Mouse (Mus musculus) heart, postnatal 0 days (tissue): ENCODE results near the gene Wnt9b.

ENCODE experiments used
- CTCF ChIP-seq: IDR thresholded peaks from 2 replicates; pipeline ENCODE4 v1.5.1; 2016; ENCODE audit warnings: antibody characterized with exemption, control low read depth, low read depth
- EP300 ChIP-seq: IDR thresholded peaks from 2 replicates; pipeline ENCODE4 v1.6.1; 2016; ENCODE audit warnings: antibody characterized with exemption, low read depth

DNA sequence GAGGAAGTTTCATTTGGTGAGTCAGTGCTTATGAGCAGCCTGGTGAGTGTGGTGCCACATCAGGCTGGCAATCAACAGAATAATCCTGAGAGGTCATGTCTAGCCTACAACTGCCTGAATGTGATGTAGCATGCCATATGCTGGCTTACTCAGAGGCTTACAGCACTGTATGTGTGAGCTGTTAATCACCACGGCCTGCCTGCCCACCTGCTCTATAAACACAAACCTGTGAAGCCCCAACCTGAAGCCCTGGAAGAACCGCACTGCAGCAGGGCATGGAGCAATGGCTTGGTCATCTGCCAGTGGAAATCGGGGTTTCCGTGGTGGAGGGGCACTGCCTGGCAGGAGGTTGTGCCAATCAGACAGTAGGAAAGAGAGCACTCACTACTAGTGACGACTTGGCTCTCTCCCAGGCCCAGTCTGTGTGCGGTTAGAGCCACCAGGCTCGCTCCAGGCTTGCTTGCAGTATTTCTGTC lies 64.3 kb downstream of the Wnt9b start:
- TF ChIP-seq CTCF (no peak), EP300 (no peak)
